Mouse (Mus musculus): Measurements from ENCODE around the gene St3gal2.

DNA sequence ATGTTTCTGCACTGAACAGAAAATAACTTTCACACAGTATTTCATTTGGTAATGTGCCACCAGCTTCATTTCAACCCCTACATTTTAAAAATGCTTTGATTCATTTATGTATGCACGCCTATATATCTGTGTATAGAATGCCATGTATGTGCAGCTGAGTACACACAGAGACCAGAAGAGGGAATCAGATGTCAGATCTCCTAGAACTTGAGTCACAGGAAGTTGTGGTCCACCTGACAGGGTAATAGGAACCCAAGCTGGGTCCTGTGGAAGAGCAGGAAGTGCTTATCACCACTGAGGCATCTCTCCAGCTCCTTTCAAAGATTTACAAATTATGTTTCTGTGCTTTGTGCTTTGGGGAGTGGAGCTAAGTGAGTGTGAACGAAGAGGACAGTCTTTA lies 61.6 kb downstream of the St3gal2 start:
- no peak for TF ChIP-seq CTCF (conservative IDR thresholded peaks at IDR 0.05; ENCODE audit: low read length)
- TF ChIP-seq NANOG (IDR thresholded peaks at IDR 0.05; ENCODE audit: borderline replicate concordance, low read length), result no peak

Data from E14TG2a.4 (cell line).